Mouse (Mus musculus) forebrain, embryonic 11.5 days (tissue): ENCODE results near the gene Afmid. TPM values are rescaled to one million over a fixed set of nuclear protein-coding genes. Genes with fewer than 3 reads are reported as not detected.
"Not testable (repeated sequence)": the region's sequence is repeated elsewhere in the genome, so short reads cannot be mapped to it uniquely, and the experiment has no call there.

Experiments used
- ATAC-seq: fragments of 200-750 bp; cut with Nextera tagmentation; replicated peaks from 2 replicates; pipeline ENCODE4 v1.8.0; 2017; ENCODE audit warnings: moderate TSS enrichment; ENCODE audit not compliant: low FRiP score
- DNase-seq: peaks from one replicate; pipeline ENCODE4 v3.0.0-alpha.2; 2017; ENCODE audit warnings: low spot score
- H3K27ac ChIP-seq: fragments of 300-500 bp; sonication (generic); 2 replicates; pipeline ENCODE4 v1.5.1; 2014; ENCODE audit warnings: low read depth, low read length
- H3K27me3 ChIP-seq: fragments of 300-500 bp; sonication (generic); 2 replicates; pipeline ENCODE4 v1.6.1; 2014; ENCODE audit warnings: mild to moderate bottlenecking, low read length, mixed read lengths; ENCODE audit not compliant: control insufficient read depth, insufficient read depth
- H3K36me3 ChIP-seq: fragments of 300-500 bp; sonication (generic); 2 replicates; pipeline ENCODE4 v1.6.1; 2014; ENCODE audit warnings: mild to moderate bottlenecking, low read length, moderate library complexity, mixed read lengths; ENCODE audit not compliant: control insufficient read depth, insufficient read depth
- H3K4me1 ChIP-seq: fragments of 300-500 bp; sonication (generic); replicated peaks from 2 replicates; pipeline ENCODE4 v1.6.1; 2014; ENCODE audit warnings: low read length, mixed read lengths; ENCODE audit not compliant: control insufficient read depth, insufficient read depth
- H3K4me2 ChIP-seq: fragments of 300-500 bp; sonication (generic); 2 replicates; pipeline ENCODE4 v1.6.1; 2014; ENCODE audit warnings: low read depth, mild to moderate bottlenecking, low read length, moderate library complexity, mixed read lengths; ENCODE audit not compliant: severe bottlenecking
- H3K4me3 ChIP-seq: fragments of 300-500 bp; sonication (generic); 2 replicates; pipeline ENCODE4 v1.5.1; 2014; ENCODE audit warnings: low read depth, low read length
- H3K9ac ChIP-seq: fragments of 300-500 bp; sonication (generic); 2 replicates; pipeline ENCODE4 v1.6.1; 2014; ENCODE audit warnings: low read length
- H3K9me3 ChIP-seq: fragments of 300-500 bp; sonication (generic); 2 replicates; pipeline ENCODE4 v1.6.1; 2016; ENCODE audit warnings: low read length, mixed read lengths; ENCODE audit not compliant: control insufficient read depth
- WGBS: fragments of 180-500 bp; shearing (Covaris S2); extraction: QIAGEN DNeasy Blood & Tissue Kit; methylation state at CpG from one replicate; pipeline ENCODE4 v1.1.7; 2014; 5-methylcytosine and 5-hydroxymethylcytosine counted together
- polyA plus RNA-seq: library from polyadenylated mRNA; unstranded; fragments of >200 nt; fragmentation: Nextera tagmentation; extraction: Ambion mirVana; gene quantifications from 2 replicates; pipeline ENCODE4 v1.2.1, GENCODE M21; 2014

Afmid gene
- polyA plus RNA-seq, 1 experiment from 2014 or later: 6.0 TPM

GRCm38 (mm10) chr11:117832086-117832969 lies 6.6 kb downstream of the Afmid start:
- WGBS: 17% methylated on average over 28 of the region's 28 CpGs
- H3K27ac ChIP-seq: no peak overlapping the region
- no peaks in the 10 kb centered on the region for H3K27me3 ChIP-seq
- H3K9ac ChIP-seq: 0 out of 2 replicates have a peak overlapping the region, but pooled peaks have one; percentile 17
- H3K36me3 ChIP-seq: no peaks in the 10 kb centered on the region
- H3K4me3 ChIP-seq: peak overlapping the region; percentile 28
- ATAC-seq: peak; percentile 71
- H3K9me3 ChIP-seq: no peaks in the 10 kb centered on the region
- H3K4me1 ChIP-seq: peaks cover 3% of the 10 kb centered on the region; the same call in 1 of the 2 replicates
- DNase-seq: peak; percentile 92
- peak overlapping the region; percentile 52 for H3K4me2 ChIP-seq

- H3K4me2 ChIP-seq, DNase-seq, H3K9ac ChIP-seq, H3K9me3 ChIP-seq, H3K27me3 ChIP-seq, H3K4me3 ChIP-seq, H3K4me1 ChIP-seq, H3K36me3 ChIP-seq, H3K27ac ChIP-seq, ATAC-seq: not testable (repeated sequence)
- WGBS: 93% methylated on average over 4 of the region's 6 CpGs
These were observed 7.8 kb downstream of the Afmid start for GRCm38 (mm10) chr11:117833509-117833908.

GRCm38 (mm10) chr11:117834086-117834485 lies 8.4 kb downstream of the Afmid start:
- Histone ChIP-seq H3K4me1 (no peaks in the 10 kb centered on the region; the same call in 1 of the 2 replicates), H3K9ac (no peak overlapping the region), H3K4me3 (no peak overlapping the region), H3K9me3 (no peaks in the 10 kb centered on the region), H3K36me3 (no peaks in the 10 kb centered on the region), H3K4me2 (no peak overlapping the region), H3K27ac (no peak overlapping the region), H3K27me3 (no peaks in the 10 kb centered on the region)
- 94% methylated on average over 8 of the region's 8 CpGs for WGBS
- no peak for DNase-seq
- ATAC-seq: no peak

- Histone ChIP-seq H3K4me3 (no peak overlapping the region), H3K4me1 (no peaks in the 10 kb centered on the region; the same call in 1 of the 2 replicates), H3K27me3 (no peaks in the 10 kb centered on the region), H3K4me2 (peak overlapping the region; percentile 24; the same call in 1 of the 2 replicates), H3K9me3 (no peaks in the 10 kb centered on the region), H3K9ac (no peak overlapping the region), H3K36me3 (no peaks in the 10 kb centered on the region), H3K27ac (no peak overlapping the region)
- ATAC-seq (no peak), DNase-seq (no peak)
- WGBS: 26% methylated on average over 13 of the region's 13 CpGs
These were observed 10.6 kb downstream of the Afmid start for GRCm38 (mm10) chr11:117836306-117836705.

GRCm38 (mm10) chr11:117838572-117838971 lies 12.8 kb downstream of the Afmid start:
- Histone ChIP-seq H3K36me3 (no peaks in the 10 kb centered on the region), H3K4me1 (no peaks in the 10 kb centered on the region), H3K9ac (no peak overlapping the region), H3K27me3 (no peaks in the 10 kb centered on the region), H3K9me3 (no peaks in the 10 kb centered on the region), H3K4me2 (no peak overlapping the region), H3K4me3 (no peak overlapping the region), H3K27ac (no peak overlapping the region)
- ATAC-seq (no peak), DNase-seq (no peak)
- WGBS: 84% methylated on average over 2 of the region's 2 CpGs

DNA sequence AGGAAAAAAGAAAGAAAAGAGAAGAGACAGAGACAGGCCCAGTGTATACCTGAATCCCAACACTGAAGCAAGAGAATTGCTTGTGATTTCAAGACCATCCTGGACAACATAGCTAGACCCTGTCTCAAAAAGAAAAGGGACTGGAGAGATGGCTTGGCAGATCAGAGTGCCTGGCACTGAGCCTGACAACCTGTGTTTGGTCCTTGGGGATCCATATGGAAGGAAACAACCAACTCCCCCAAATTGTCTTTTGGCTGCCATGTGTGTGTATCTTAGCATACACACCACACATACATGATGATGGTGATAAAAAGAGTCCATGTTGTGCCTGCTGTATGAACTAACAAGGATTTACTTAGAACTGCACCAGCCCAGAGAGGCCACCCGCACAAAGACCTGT lies 13.3 kb downstream of the Afmid start:
- H3K4me2 ChIP-seq: no peak overlapping the region
- H3K36me3 ChIP-seq: no peaks in the 10 kb centered on the region
- WGBS: 91% methylated on average over 1 of the region's 1 CpGs
- no peak for ATAC-seq
- no peak overlapping the region for H3K9ac ChIP-seq
- no peak overlapping the region for H3K4me3 ChIP-seq
- no peaks in the 10 kb centered on the region for H3K4me1 ChIP-seq
- H3K27ac ChIP-seq: no peak overlapping the region
- H3K9me3 ChIP-seq: no peaks in the 10 kb centered on the region
- H3K27me3 ChIP-seq: no peaks in the 10 kb centered on the region
- DNase-seq: no peak

- no peaks in the 10 kb centered on the region for H3K36me3 ChIP-seq
- no peaks in the 10 kb centered on the region for H3K4me1 ChIP-seq
- DNase-seq: no peak
- H3K9ac ChIP-seq: no peak overlapping the region
- H3K27me3 ChIP-seq: no peaks in the 10 kb centered on the region
- WGBS: 63% methylated on average over 1 of the region's 1 CpGs
- no peak overlapping the region for H3K4me2 ChIP-seq
- no peak overlapping the region for H3K27ac ChIP-seq
- H3K9me3 ChIP-seq: no peaks in the 10 kb centered on the region
- no peak for ATAC-seq
- no peak overlapping the region for H3K4me3 ChIP-seq
These were observed 15.2 kb downstream of the Afmid start for GRCm38 (mm10) chr11:117840910-117841309.

DNA sequence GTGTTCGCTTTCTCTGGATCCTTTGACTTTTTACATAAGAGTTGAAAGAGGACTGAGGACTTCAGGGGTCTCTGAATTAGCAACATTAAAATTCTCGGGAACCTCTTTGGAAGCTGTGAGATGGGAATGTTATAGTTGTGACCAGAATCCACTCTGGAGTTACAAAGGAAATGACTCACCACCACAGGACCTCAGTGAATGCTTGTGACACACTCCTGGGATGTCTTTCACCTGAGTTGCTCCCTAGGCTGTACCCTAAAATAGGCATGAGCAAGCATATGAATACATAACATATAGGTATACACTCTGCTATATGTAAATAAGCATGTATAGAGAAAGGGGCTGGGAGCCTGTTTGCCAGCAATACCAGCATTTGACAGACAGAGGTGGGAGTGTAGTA lies 17.7 kb downstream of the Afmid start:
- no peaks in the 10 kb centered on the region; the same call in 1 of the 2 replicates for H3K4me1 ChIP-seq
- H3K27ac ChIP-seq: no peak overlapping the region
- no peak overlapping the region for H3K4me2 ChIP-seq
- ATAC-seq (no peak), DNase-seq (no peak)
- no peak overlapping the region for H3K9ac ChIP-seq
- 88% methylated on average over 2 of the region's 2 CpGs for WGBS
- no peak overlapping the region for H3K4me3 ChIP-seq
- H3K36me3 ChIP-seq: no peaks in the 10 kb centered on the region
- no peaks in the 10 kb centered on the region for H3K27me3 ChIP-seq
- H3K9me3 ChIP-seq: no peaks in the 10 kb centered on the region

- no peaks in the 10 kb centered on the region for H3K27me3 ChIP-seq
- no peaks in the 10 kb centered on the region for H3K9me3 ChIP-seq
- ATAC-seq: no peak
- H3K9ac ChIP-seq: no peak overlapping the region
- H3K4me1 ChIP-seq: no peaks in the 10 kb centered on the region; the same call in 1 of the 2 replicates
- no peak for DNase-seq
- no peak overlapping the region for H3K27ac ChIP-seq
- no peaks in the 10 kb centered on the region for H3K36me3 ChIP-seq
- no peak overlapping the region for H3K4me2 ChIP-seq
- 81% methylated on average over 2 of the region's 2 CpGs for WGBS
- no peak overlapping the region for H3K4me3 ChIP-seq
These were observed 19.3 kb downstream of the Afmid start for GRCm38 (mm10) chr11:117844997-117845396.
